Mouse (Mus musculus) ES-E14 (cell line): ENCODE results near the gene Pnpla5. TPM values are rescaled to one million over a fixed set of nuclear protein-coding genes. Genes with fewer than 3 reads are reported as not detected.

Experiments used
- DNase-seq: peaks from one replicate; pipeline ENCODE4 v3.0.0-alpha.2; 2013; ENCODE audit warnings: low read depth, low spot score
- H3K27ac ChIP-seq: 2 replicates; pipeline ENCODE4 v1.5.1; 2012; ENCODE audit warnings: low read depth, mild to moderate bottlenecking, low read length, moderate library complexity, mixed read lengths; ENCODE audit not compliant: poor library complexity, insufficient read depth, severe bottlenecking
- H3K36me3 ChIP-seq: 2 replicates; pipeline ENCODE4 v1.6.1; 2012; ENCODE audit warnings: mild to moderate bottlenecking, low read length, moderate library complexity, mixed read lengths; ENCODE audit not compliant: control insufficient read depth, poor library complexity, insufficient read depth, severe bottlenecking
- H3K4me1 ChIP-seq, 2 experiments: fragments of 150-350 bp in 1 of 2; sonication (generic) in 1 of 2; 2 replicates each; pipeline ENCODE4 v1.6.1; 2012; ENCODE audit warnings: low read length in 2 of 2, mild to moderate bottlenecking in 1 of 2, mixed read lengths in 1 of 2; ENCODE audit not compliant: control insufficient read depth in 2 of 2, insufficient read depth in 2 of 2, poor library complexity in 1 of 2
- H3K4me3 ChIP-seq, 2 experiments: fragments of 150-350 bp in 1 of 2; sonication (generic) in 1 of 2; 2 replicates each; pipeline ENCODE4 v1.5.1; 2012; ENCODE audit warnings: low read length in 2 of 2, low read depth in 1 of 2, mild to moderate bottlenecking in 1 of 2, mixed read lengths in 1 of 2; ENCODE audit not compliant: insufficient read depth in 1 of 2, poor library complexity in 1 of 2, severe bottlenecking in 1 of 2
- H3K9ac ChIP-seq: 2 replicates; pipeline ENCODE4 v1.6.1; 2012; ENCODE audit warnings: low read depth, mild to moderate bottlenecking, low read length, mixed read lengths; ENCODE audit not compliant: poor library complexity, insufficient read depth, severe bottlenecking
- H3K9me3 ChIP-seq: fragments of 150-350 bp; sonication (generic); 2 replicates; pipeline ENCODE4 v1.6.1; 2012; ENCODE audit warnings: low read depth, mild to moderate bottlenecking, low read length; ENCODE audit not compliant: control insufficient read depth, insufficient read depth
- CHD2 ChIP-seq: IDR thresholded peaks from 2 replicates; pipeline ENCODE4 v1.6.1; 2014; ENCODE audit warnings: mild to moderate bottlenecking, low read depth, low read length, inconsistent platforms
- HCFC1 ChIP-seq: IDR thresholded peaks from 2 replicates; pipeline ENCODE4 v1.6.1; 2012; ENCODE audit warnings: low read length, inconsistent platforms, borderline replicate concordance; ENCODE audit not compliant: insufficient read depth
- MAFK ChIP-seq: IDR thresholded peaks from 2 replicates; pipeline ENCODE4 v1.6.1; 2014; ENCODE audit warnings: mild to moderate bottlenecking, low read depth, low read length, inconsistent platforms; ENCODE audit not compliant: insufficient read depth
- ZC3H11A ChIP-seq: IDR thresholded peaks from 2 replicates; pipeline ENCODE4 v1.6.1; 2012; ENCODE audit warnings: low read depth, mild to moderate bottlenecking, inconsistent platforms, low read length, borderline replicate concordance
- ZNF384 ChIP-seq: IDR thresholded peaks from 2 replicates; pipeline ENCODE4 v1.6.1; 2012; ENCODE audit warnings: low read depth, low read length, inconsistent platforms
- in situ Hi-C, 2 experiments: fragments of 600-800 bp; cut with MboI; formaldehyde crosslinking; loops; one replicate each; pipeline ENCODE4 v1.15.1; 2025; ENCODE audit warnings: low sequenced_read_pairs in 2 of 2, inconsistent platforms in 1 of 2; ENCODE audit not compliant: unreplicated experiment in 2 of 2
- total RNA-seq: library from RNA; depleted of rRNA; stranded (reverse); fragments of 300-350 nt; gene quantifications from 2 replicates; pipeline ENCODE4 v1.2.3, GENCODE M21; 2012

Pnpla5 gene
- total RNA-seq, 1 experiment: 0.13 TPM

DNA sequence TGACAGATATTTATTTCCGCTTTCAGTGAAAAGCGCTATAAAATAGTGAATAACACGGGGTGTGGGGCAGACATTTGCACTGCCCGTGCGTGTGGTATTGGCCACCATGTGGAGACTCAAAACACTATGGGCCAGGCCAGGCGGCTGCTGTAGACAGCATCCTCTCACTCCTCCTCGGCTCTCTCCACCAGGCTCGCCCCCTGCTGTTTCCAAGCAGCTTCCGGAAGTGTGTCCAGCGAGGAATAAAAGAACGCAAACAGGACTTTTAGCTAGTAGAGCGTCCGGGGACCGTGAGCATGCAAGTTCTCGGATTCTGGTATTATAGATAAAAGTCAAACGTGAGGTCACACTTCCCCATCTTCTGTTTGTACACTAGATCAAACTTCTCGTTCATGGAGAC lies 45.8 kb downstream of the Pnpla5 start:
- no peak overlapping the region for H3K27ac ChIP-seq
- peaks cover 3 to 15% of the 10 kb centered on the region in 2 experiments; a peak in 3 of 4 replicates for H3K4me1 ChIP-seq
- TF ChIP-seq ZNF384 (no peak), HCFC1 (no peak), ZC3H11A (no peak), MAFK (no peak), CHD2 (no peak)
- no peaks in the 10 kb centered on the region for H3K9me3 ChIP-seq
- H3K36me3 ChIP-seq: 0 out of 2 replicates have a peak, but pooled peaks cover 11% of the 10 kb centered on the region
- DNase-seq: no peak
- no peak overlapping the region for H3K9ac ChIP-seq
- H3K4me3 ChIP-seq: no peak overlapping the region
- in situ Hi-C loops: no loop called here

DNA sequence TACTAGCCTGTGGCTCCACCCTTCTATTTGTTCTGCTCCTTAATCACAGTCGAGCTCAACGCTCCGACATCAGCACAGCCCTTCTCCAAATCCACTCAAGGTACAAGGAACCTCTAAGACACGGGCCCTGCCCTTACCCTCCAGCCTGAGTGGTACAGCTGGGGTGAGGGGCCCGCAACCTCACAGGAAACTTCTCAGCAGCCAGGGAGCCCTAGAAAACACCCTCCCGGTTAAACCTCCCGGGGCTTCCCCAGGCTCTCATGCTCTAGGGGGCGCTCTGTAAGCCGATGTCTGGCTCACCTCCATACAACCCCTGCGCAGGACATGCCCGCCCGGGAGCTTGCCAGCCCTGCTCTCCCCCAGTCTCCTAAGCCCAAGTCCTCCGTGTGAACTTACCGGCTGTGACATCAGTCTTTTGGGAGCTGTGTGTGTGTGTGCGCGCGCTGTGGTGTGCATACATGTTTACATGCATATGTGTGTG lies 48.2 kb downstream of the Pnpla5 start:
- no peak overlapping the region for H3K9ac ChIP-seq
- H3K4me1 ChIP-seq: peaks cover 3 to 15% of the 10 kb centered on the region in 2 experiments; a peak in 3 of 4 replicates
- in situ Hi-C loops: loop anchor here in 1 of 2 experiments (25.0 kb wide), 1 partner anchor 312 kb away; no protein-coding TSS in a partner anchor
- no peaks in the 10 kb centered on the region for H3K9me3 ChIP-seq
- no peak for TF ChIP-seq HCFC1
- no peak for TF ChIP-seq MAFK
- no peak for TF ChIP-seq CHD2
- no peak for TF ChIP-seq ZC3H11A
- no peak for TF ChIP-seq ZNF384
- 0 out of 2 replicates have a peak, but pooled peaks cover 7% of the 10 kb centered on the region for H3K36me3 ChIP-seq
- no peak overlapping the region for H3K27ac ChIP-seq
- peak overlapping the region; percentile 25 to 33; a peak in 3 of 4 replicates for H3K4me3 ChIP-seq
- peak; percentile 40 for DNase-seq

DNA sequence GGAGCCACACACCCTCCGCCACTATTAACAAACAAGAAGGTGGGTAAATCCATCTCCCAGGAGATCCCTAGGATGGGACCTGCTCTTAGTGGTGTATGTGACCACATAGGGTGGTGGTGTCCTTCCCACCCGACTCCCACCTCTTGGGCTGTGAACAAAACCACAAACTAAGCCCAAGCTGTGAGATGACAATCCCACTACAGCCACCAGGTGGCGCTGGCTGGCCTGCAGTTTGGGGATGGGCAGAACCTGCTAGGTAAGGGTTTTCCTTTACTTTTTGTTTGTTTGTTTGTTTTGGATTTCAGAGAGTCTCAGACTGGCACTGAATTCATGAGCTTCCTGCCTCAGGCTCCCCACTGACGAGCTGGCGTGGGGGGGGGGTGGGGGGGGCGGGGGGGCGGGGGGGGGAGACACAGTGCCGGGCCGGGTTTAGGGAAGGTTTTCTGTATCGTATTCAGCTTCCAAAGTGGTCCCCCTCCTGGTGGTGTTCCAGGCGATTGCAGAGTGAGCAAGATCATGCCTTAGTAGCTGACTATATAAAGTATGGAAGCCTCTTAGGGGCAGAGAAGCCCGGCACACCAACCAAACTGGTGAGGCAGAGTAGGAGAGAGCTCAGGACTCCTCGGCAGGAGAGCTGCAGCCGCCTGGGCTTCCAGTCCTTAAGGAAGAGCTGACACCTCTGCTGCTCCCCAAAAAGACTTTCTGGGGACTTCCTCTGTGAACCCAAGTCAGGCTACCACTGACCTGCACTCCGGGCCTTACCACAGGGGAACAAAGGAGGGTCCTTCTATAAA lies 48.9 kb downstream of the Pnpla5 start:
- 0 out of 2 replicates have a peak overlapping the region, but pooled peaks have one; percentile 12 for H3K9ac ChIP-seq
- peak; percentile 78 for DNase-seq
- 0 out of 2 replicates have a peak, but pooled peaks cover 4% of the 10 kb centered on the region for H3K36me3 ChIP-seq
- H3K4me3 ChIP-seq: peak overlapping the region in 1 of 2 experiments; percentile 33; a peak in 2 of 4 replicates
- TF ChIP-seq HCFC1 (no peak), MAFK (peak; percentile 76), CHD2 (no peak)
- H3K4me1 ChIP-seq: peaks cover 3 to 15% of the 10 kb centered on the region in 2 experiments; a peak in 3 of 4 replicates
- no peak overlapping the region for H3K27ac ChIP-seq
- H3K9me3 ChIP-seq: no peaks in the 10 kb centered on the region
- in situ Hi-C loops: loop anchor here in 1 of 2 experiments (25.0 kb wide), 1 partner anchor 312 kb away; no protein-coding TSS in a partner anchor

DNA sequence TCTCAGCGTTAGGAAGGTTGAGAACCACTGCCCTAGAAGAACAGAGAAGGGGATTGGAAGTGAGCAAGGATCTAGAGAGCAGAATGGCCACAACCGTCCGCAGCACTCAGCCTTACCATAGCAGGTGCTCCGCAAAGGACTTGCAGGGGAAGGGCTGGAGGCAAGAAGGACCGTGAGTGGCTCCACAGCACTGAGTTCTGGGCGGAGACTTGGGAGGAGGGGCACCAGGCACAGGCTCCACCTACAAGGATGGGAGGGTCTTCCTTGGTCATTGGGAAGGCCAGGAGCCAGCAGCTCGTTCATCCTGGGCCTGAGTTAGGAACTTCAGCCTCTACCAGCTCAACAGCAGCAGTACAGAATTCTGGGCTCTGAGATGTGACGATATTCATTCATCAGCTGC lies 49.9 kb downstream of the Pnpla5 start:
- in situ Hi-C loops: loop anchor here in 1 of 2 experiments (25.0 kb wide), 1 partner anchor 311 kb away; no protein-coding TSS in a partner anchor
- no peak overlapping the region for H3K27ac ChIP-seq
- no peak overlapping the region for H3K9ac ChIP-seq
- no peak overlapping the region for H3K4me3 ChIP-seq
- peak; percentile 40 for DNase-seq
- H3K36me3 ChIP-seq: 0 out of 2 replicates have a peak, but pooled peaks cover 3% of the 10 kb centered on the region
- TF ChIP-seq ZC3H11A (no peak), ZNF384 (no peak), HCFC1 (no peak), CHD2 (no peak), MAFK (no peak)
- H3K9me3 ChIP-seq: no peaks in the 10 kb centered on the region
- peaks cover 3 to 18% of the 10 kb centered on the region in 2 experiments; a peak in 3 of 4 replicates for H3K4me1 ChIP-seq
